Mouse (Mus musculus): Measurements from ENCODE around the gene Kbtbd13.

- TF ChIP-seq CTCF (IDR thresholded peaks at IDR 0.05; ENCODE audit: extremely low read depth, insufficient read length, insufficient replicate concordance, low read depth, low read length) (no peak), POLR2A (IDR thresholded peaks at IDR 0.05; ENCODE audit: low read depth, low read length) (no peak)
These were observed 9.3 kb downstream of the Kbtbd13 start for GRCm38 (mm10) chr9:65382031-65382750.

Data from small intestine, adult 2 months (tissue).